Mouse (Mus musculus) telencephalon, adult 2 months (tissue): ENCODE measurements around the gene Tbx5.
A peak's percentile ranks its signal among the peaks of the same experiment; 100 is the strongest.
"Not testable (repeated sequence)": the region's sequence is repeated elsewhere in the genome, so short reads cannot be mapped to it uniquely, and the experiment has no call there.

Source experiments
- DNase-seq: peaks from one replicate; pipeline ENCODE4 v3.0.0-alpha.2; 2011; ENCODE audit warnings: low read depth, low spot score

Tbx5 gene

DNA sequence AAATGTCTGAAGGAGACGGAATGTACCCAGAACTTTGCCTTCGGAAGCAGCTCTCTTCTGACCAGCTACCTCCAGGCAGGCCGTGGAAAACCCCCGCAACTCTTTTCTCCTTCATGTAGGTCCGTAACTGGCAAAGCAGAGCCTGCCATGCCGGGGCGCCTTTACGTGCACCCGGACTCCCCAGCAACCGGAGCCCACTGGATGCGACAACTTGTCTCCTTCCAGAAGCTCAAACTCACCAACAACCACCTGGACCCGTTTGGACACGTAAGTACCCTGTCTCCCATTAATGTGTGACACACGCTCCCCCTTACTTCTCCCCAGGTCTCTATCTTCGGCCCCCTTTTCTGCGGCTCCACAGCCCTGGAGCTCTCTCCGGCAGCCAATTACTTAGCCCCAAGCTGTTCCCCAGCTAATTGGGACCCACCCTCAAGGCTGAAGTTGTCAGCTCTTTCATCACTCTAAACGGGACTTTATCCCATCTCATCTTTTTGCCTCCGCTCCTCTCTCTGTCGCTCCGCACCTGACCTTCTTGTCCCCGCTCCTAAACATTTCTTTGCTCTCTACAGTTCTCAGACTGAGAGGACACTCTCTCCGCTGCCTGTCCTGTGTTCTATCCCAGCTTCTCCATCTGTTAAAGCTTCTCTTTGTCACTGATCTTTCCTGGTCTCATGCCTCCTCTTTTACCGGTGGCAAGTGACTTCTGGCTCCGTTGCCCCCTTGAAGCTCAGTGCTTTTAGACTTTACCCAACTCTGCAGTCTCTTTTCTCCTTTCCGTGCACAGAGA, 9.4 kb downstream of the Tbx5 start:
- DNase-seq = no peak

DNA sequence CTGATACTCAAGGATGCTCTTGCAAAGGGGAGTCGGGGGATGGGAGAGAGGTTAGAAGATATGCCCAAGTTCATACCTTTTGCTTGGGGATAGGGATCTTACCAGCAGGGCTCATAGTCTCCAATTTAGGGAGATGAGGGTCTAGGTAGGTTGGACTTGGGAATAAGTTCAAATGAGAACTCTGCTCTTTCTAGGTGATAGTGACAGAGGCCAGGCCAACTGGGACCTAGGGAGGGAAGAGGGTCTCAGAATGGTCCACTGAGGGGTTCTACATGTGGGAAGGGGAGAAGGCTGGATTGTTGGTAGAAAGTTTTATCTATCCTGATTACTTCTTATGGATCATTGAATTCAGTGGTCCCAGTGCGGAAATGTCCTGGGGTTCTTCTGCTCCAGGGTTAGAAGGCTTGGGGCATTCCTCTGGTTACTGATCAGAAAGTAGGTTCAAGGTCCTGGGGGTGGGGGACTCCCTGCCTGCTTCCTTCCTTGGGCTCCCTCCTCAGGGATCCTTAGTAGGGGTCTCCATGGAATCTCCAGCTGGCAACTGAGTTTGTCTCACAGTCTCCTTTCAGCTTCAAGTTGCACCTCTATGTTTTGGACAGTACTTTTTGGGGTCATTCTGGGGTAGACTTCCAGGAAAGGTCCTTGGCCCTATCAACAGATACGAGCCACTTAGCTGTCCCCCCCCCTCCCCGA, 10.4 kb downstream of the Tbx5 start:
- DNase-seq = no peak

DNA sequence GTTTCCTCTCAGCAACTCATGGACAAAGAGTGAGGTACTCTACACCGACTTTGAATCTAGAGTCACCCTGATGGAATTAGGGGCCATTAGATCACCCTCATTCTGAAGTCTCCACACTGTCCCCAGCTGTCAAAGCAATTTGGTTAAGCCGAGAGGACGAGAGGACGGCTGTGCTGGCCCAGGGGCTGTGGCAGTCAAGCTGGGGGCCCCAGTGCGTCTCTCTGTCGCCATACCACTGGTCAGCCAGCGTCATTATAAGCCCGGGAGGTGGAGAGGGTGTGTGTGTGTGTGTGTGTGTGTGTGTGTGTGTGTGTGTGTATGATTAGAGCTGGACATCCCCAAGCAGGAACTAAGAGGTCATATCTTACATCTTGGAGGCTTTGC, 10.9 kb downstream of the Tbx5 start:
- DNase-seq = no peak

DNA sequence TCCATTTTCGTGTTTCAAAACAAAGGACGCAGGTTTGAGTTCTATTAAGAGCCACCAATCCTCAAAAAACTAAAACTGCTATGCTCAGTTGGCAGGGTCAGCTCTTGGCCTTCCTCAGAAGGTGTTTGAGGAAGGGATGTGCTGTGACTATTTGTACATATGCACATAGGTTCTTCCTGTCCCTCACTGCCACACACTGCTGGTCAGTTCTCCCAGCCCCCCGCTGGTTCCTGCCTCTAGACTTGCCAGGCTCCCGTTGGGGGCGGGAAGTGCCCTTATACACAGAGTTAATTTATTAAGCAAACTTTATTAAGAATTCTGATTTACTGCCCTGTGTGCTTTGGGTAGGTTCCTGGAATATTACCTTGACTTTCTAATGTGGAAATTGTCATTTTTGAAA, 11.9 kb downstream of the Tbx5 start:
- no peak for DNase-seq

DNA sequence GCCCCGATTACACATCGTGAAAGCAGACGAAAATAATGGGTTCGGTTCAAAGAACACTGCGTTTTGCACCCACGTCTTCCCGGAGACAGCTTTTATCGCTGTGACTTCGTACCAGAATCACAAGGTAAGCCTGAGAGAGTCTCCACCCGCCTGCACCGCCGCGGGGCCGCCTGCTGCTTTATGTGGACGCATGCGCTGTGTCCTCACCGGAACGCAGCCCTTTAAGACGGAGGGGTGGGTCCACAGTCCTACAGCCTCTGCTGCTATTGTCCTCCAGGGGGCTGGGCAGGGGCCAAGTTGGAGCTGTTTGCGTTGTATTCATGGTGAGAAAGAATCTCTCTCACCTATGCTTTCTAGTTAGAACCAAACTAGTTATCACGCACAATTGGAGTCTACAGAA, 12.5 kb downstream of the Tbx5 start:
- no peak for DNase-seq

DNA sequence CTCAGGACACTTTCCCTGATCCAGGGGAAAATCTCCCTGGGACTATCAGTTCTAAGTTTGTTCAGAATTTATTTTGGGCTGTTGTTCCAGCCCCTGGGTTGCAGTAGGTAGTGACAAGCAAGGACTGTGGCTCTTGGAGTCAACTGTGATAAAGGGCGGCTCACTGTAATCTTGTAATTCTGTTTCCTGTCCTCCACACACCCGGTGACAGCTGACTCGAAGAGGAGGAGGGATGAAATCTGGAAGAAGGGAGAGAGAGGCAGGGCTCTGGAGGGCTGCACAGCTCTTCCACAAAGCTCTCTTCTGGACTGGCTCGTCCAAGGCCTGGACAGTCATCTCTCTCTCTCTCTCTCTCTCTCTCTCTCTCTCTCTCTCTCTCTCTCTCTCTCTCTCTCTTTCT, 24.6 kb downstream of the Tbx5 start:
- no peak for DNase-seq

DNA sequence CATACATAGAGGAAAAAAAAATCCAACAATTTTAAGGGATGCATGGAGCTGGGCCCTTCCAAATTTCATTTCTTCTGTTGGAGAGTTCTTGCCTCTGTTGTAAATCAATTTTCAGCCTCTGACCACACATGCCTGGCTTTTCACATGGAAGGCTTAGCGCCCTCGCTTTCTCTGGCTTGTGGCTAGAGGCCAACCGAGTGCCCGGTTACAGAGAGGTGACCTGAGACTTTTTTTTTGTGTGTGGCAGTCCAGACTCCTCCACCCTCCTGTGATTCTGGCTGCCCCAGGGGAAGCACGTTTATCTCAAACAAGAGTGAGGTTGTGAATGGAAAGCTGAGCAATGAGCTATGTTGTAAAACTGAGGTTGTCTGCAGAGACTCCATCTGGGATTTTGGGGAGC, 28.8 kb downstream of the Tbx5 start:
- no peak for DNase-seq

DNA sequence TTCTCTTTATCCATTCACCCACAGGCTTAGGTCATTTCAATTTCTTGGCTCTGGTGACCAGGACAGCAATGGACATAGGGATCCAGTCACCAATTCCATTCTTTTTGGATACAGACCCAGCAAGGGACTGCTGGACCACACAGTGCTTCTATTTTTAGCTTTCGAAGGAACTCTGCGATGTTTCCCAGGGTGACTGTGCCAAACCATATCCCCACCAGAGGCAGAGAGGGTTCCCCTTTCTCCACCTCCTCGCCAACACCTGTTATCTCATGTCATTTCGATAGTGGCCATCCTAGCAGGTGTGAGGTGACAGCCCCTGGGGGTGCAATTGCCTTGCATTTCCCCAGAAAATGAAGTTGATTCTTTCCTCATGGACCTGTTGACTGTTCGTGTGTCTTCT, 30.0 kb downstream of the Tbx5 start:
- DNase-seq = no peak

DNA sequence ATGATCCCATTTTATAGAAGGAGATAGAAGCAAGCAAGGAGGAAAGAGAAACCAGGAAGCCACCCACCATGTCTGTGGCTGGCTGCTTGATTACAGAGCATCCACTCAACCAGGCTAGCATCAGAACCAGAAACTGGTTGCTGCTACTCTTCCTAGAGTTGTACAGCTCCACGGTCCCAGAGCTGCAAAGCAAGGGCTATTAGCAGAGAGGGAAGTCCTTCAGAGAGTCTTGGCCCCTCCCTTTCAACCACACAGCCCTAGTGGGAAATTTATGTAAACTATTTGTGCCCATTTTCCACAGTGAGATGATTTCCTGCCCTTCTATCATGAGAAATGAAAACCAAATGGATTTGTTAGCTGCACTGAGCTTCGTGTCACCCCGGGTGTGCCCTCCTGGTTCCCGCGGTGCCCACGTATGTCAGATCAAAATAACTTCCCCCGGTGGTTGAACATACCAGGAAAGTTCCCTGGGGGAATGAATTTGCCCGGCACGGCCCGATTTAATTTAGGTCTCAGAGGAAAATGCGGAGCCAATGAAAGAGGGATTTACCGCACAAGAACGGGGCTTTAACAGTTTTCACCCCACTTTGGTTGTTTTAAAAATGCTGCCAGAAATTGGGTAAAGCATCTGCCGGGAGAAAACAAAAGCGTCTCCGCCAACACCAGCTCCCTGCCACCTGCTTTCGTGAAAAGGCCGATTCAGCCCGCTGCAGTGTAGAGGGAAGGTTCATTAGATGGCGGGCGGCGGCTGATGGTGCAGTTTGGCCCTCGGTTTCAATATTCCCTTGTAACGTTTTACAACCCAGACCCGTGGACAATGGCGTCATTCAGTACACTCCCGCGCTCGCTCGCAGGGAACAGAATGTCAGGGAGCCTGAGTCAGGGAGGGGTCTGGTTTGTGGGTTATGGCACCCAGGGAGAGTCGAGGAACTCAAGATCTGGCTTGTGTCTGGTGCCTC, 34.1 kb downstream of the Tbx5 start:
- peak; percentile 5 for DNase-seq

DNA sequence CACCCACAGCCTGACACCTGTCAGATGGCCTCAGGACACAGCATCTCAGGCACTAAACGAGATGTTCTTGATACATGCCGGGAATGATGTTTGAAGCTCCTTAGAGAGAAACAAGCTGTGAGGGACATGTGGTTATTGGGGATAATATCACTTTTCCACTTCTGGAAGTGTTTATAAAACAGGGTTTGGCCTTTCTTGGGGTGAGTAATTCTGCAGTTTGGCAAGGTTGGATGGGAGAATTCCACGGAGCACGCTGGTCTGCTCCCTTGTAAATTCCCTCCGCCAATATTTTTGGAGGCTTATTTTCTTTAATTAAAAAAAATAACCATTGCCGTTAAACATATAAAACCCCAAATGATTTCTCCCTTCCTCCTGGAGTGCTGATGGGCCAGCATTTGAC, 35.5 kb downstream of the Tbx5 start:
- DNase-seq = no peak

DNA sequence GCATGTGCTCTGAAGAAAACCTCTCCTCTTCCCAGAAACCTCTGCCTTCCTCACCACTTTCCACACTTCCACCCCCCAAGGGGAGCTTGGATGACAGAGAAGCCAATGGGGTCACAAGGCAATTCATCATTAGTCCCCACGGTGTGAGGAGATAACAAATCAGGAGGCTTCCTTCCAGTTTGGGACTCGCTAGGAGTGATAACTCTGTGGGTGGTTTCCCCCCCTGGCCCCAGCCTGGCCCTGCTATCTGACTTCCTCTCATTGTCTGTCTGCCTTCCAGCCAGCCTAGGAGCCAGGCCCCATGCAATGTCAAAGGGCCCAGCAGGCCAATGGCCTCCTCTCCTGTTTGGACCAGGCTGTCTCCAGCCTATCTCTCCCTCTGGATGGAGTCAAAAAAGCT, 43.0 kb downstream of the Tbx5 start:
- DNase-seq = no peak

DNA sequence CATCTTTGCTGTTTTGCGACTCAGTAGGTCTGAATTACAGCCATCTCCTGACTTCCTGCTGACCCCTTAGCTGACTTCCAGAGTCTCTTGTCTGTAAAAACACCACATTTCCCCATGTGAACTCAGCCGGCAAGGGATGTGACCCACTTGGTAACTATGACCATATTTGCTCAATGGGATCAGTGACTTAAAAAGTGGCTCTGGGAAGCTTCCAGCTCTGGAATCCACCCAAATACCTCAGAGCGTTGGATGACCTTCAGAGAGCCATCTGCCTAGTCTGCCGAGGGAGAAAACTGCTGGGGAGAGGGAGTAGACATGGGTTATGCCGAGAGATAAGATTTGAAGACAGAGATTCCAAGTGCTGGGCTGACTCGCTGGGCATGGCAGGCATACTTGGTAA, 44.7 kb downstream of the Tbx5 start:
- DNase-seq = no peak

DNA sequence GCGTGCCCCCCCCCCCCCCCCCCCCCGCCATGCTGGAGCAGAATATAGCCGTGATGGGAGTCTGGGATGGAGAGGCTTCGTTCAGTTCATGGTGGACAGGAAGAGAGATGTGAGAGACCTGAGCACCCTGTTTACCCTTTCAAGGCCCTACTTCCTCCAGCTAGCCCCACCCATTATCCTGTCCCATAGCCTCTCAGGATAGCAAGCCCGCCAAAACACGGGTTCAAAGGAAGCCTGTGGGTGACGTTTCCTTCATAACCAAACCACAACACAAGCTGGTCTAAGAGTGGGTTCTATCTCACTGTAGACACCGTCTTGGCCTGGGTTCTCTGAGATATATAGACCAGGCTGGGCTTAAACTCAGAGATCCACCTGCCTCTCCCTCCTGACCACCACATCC, 53.1 kb downstream of the Tbx5 start:
- DNase-seq = no peak

DNA sequence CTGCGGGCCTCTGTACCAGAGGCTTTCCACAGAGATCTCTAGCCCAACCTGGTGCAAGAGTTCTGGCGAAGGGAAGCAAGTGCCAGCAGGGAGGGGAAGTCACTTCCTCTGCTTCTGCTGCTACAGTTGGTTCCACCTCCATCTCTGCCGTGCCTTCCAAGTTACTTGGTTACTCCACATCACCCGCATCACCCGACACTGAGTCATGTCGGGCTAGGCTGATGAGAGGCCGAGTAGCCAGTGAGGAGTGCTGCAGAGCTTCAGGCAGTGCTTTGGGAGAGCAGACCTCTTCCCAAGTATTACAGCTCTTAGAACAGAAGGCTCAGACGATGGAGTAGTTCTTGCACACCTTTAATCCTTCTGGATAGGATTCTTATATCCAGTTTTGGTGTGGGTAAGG, 54.9 kb downstream of the Tbx5 start:
- no peak for DNase-seq

DNA sequence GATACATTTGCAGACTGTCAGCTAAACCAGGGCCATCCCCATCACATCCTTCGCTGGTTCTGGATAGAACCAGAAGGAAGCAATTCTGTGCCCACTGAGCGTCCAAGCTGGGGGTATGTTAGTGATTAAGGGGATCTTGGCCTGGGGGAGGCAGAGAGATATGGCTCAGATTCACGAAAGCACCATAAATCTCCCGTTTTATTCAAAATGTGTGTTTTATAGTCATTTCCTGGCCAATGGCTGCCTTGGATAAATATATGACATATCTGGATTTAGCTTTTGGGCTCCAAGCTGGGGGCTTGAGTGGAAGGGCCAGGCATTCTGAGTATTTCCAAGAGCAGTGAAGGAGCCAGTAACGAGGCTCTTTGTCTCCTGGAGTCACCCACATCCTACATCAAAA, 59.5 kb downstream of the Tbx5 start:
- no peak for DNase-seq

DNA sequence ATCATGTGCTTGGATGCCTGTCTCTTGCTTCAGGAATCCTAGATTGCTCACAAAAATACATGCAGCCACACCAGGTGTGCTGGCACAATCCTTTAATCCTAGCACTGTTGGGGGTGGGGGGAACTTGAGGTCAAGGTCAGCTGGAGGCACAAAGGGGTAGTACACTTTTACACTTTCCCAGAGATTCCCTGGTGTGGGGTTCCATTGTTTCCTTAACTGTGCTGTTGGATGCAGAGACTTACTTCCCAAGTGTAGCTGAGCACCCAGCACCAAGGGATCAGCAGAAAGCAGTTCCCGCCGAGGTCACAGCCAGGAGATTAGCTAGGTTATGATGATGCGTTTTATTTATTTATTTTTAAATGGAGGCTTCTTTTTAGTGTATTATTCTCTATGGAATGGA, 60.6 kb downstream of the Tbx5 start:
- no peak for DNase-seq

DNA sequence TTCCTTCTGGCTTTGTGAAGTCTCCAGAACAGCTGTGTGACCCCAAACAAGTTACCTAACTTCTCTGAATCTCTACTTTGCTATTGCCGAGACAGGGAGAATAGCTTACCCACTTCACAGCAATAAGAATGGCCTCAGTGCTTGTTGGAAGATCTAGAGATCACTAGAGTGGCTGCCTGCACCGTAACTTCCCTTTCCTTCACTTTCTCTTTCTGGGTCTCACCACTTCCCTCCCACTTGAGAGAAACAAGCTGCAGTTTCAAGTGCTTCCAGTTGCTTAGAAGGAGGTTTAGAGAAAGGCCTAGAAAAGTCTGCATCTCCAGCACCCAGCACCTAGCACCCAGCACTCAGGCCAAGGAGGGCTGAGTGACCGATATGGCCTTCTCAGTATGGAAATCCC, 64.1 kb downstream of the Tbx5 start:
- no peak for DNase-seq

DNA sequence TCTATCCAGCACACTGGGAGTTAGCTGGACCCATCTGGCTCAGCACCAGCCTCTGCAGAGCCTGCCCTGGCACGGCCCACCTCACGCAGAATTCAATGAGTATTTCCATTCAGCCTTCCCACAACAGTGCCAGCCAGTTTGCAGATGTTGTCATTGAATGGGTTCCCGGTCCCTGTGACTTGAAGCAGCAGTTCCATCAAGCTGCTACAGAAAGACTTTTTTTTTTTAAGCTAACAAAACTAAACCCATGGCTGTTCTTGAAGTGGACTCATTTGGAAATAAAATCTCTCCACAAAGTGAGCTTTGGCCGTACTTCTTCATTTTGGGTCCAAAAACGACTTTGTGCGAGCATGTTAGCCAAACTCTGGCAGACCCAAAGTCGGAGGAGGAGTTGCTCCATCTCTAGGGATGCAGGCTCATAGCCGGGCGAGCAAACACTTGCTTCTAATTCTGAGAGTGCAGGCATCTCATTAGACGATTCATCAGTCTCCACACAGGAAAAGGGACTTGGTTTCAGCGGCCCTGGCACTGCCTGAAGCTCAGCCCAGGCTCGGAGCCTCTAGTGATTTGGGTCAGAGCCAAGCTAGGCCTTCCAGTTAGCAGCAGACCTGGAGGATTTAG, 84.2 kb downstream of the Tbx5 start:
- peak; percentile 67 for DNase-seq

DNA sequence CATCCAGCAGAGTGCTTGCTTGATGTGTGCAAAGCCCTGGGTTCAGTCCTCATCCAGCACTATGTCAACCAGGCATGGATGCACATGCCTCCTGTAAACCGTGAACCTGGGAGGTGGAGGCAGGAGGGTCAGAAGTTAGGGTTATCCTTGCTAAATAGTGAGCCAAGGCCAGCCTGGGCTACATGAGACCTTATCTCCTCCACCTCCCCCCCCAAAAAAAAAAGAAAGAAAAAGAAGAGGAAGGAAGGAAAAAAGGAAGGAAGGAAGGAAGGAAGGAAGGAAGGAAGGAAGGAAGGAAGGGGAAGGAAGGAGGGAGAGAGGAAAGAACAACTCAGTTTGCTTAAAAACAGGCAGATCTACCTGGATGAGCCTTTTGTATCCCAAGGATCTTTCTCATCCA, 85.9 kb downstream of the Tbx5 start:
- not testable (repeated sequence) for DNase-seq

DNA sequence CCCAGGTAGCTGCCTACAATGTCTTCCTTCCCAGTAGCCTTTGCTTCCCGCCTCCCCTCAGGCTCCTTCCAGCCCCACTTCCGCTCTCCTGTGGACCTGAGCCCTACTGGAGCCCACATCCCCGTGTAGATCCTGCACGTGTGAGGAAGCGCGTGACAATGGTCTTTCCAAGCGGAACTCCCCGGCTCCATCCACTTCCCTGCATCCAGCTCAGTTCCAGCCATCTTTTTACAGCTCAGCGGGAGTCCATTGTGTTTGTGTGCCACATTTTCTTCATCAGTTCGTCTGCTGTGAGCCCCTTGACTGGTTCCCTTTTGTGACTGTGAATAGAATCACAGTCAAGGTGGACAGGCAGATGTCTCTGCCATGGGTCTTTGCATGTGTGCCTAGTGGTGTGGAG, 88.5 kb downstream of the Tbx5 start:
- no peak for DNase-seq

DNA sequence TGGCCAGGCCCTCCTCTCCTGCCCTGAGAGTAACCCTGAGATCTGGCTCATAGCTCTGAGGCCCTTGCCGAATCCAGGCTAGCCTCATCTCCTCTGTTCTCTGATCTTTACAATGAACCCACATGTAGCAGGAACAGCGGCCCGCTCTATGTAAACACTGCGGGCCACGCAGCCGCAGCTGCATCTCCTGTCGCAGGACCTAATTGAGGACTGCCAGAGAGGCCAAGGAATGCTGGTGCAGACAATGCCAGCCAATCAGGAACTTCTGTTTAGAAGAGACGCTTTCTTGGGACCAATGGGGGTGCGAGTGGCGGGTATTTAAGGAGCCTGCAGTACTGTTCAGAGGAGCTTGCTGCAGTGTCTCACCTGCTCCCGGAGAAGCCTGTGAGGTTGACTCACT, 89.8 kb downstream of the Tbx5 start:
- DNase-seq = no peak
